Mouse (Mus musculus): ENCODE results near the gene Hsf2bp. TPM values are rescaled to one million over a fixed set of nuclear protein-coding genes. Genes with fewer than 3 reads are reported as not detected.

The Hsf2bp gene
- polyA plus RNA-seq, 1 experiment from 2014 or later: 0.44 TPM

DNA sequence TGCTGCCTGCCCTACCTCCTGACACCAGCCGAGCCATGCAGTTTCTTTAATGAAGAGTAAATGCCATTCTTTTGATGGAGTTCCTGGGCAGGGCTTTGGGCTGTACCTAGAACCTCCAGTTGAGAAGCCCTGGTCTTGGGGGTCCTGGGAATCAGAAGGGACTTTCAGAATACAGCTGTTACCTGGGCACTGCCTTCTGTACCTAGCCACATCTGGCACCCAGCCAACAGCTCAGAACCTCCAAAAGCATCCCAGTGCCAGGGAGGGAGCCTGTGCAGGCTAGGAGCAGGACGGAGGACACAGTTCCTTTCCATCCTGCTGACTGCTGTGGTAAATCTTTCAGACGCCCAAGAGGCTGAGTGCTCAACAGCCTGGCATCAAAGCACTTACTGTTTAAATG lies 100.3 kb downstream of the Hsf2bp start:
- H3K27me3 ChIP-seq (ENCODE audit: control insufficient read depth, insufficient read depth, low read length): no peaks in the 10 kb centered on the region
- H3K27ac ChIP-seq (ENCODE audit: low read depth, low read length): no peak overlapping the region
- no peaks in the 10 kb centered on the region for H3K36me3 ChIP-seq (ENCODE audit: control insufficient read depth, insufficient read depth, low read length)
- no peak overlapping the region for H3K9ac ChIP-seq (ENCODE audit: low read depth, low read length)
- no peak overlapping the region for H3K4me2 ChIP-seq
- 73% methylated on average over 3 of the region's 3 CpGs for WGBS (ENCODE audit: insufficient replicate concordance)
- no peaks in the 10 kb centered on the region for H3K9me3 ChIP-seq (replicated peaks; ENCODE audit: control insufficient read depth, low read length)
- peaks cover 33% of the 10 kb centered on the region for H3K4me1 ChIP-seq (ENCODE audit: control insufficient read depth, insufficient read depth, low read length)
- ATAC-seq (replicated peaks; ENCODE audit: insufficient number of reproducible peaks, low FRiP score, low TSS enrichment): no peak
- no peak overlapping the region for H3K4me3 ChIP-seq (ENCODE audit: low read depth, low read length)

- no peak for ATAC-seq (replicated peaks; ENCODE audit: insufficient number of reproducible peaks, low FRiP score, low TSS enrichment)
- H3K27ac ChIP-seq (ENCODE audit: low read depth, low read length): no peak overlapping the region
Observed at GRCm38 (mm10) chr17:31935091-31935830, 100.9 kb downstream of the Hsf2bp start.

DNA sequence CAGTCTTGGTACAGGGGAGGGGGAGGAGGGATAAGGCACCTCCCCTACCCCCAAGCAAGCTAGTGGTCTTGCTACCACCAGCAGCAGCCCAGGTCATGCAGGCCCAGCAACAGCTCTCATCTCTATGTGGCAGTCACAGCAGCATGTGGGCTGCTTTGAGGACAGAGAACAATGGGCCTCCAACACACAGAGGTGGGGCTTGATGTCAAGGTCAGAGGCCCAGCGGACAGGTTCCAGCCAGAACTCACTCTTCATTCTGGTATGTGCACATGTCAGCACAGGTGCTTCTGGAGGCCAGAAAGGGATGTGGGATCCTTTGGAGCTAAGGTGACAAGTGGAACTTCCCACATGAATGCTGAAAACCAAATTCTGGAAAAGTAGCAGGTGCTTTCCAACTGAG lies 102.2 kb downstream of the Hsf2bp start:
- Histone ChIP-seq H3K36me3 (ENCODE audit: control insufficient read depth, insufficient read depth, low read length) (no peaks in the 10 kb centered on the region), H3K4me3 (ENCODE audit: low read depth, low read length) (no peak overlapping the region), H3K9me3 (replicated peaks; ENCODE audit: control insufficient read depth, low read length) (no peaks in the 10 kb centered on the region), H3K27me3 (ENCODE audit: control insufficient read depth, insufficient read depth, low read length) (no peaks in the 10 kb centered on the region), H3K9ac (ENCODE audit: low read depth, low read length) (no peak overlapping the region), H3K4me2 (no peak overlapping the region), H3K4me1 (ENCODE audit: control insufficient read depth, insufficient read depth, low read length) (peaks cover 36% of the 10 kb centered on the region), H3K27ac (ENCODE audit: low read depth, low read length) (no peak overlapping the region)
- ATAC-seq (replicated peaks; ENCODE audit: insufficient number of reproducible peaks, low FRiP score, low TSS enrichment): no peak
- 78% methylated on average over 1 of the region's 1 CpGs for WGBS (ENCODE audit: insufficient replicate concordance)

More at GRCm38 (mm10) chr17:31935091-31935830, 100.9 kb downstream of the Hsf2bp start:
- H3K36me3 ChIP-seq (ENCODE audit: control insufficient read depth, insufficient read depth, low read length): no peaks in the 10 kb centered on the region
- 75% methylated on average over 6 of the region's 6 CpGs for WGBS (ENCODE audit: insufficient replicate concordance)
- H3K27me3 ChIP-seq (ENCODE audit: control insufficient read depth, insufficient read depth, low read length): no peaks in the 10 kb centered on the region
- no peak overlapping the region for H3K9ac ChIP-seq (ENCODE audit: low read depth, low read length)
- no peaks in the 10 kb centered on the region for H3K9me3 ChIP-seq (replicated peaks; ENCODE audit: control insufficient read depth, low read length)
- no peak overlapping the region for H3K4me2 ChIP-seq
- peaks cover 33% of the 10 kb centered on the region for H3K4me1 ChIP-seq (ENCODE audit: control insufficient read depth, insufficient read depth, low read length)
- H3K4me3 ChIP-seq (ENCODE audit: low read depth, low read length): no peak overlapping the region

DNA sequence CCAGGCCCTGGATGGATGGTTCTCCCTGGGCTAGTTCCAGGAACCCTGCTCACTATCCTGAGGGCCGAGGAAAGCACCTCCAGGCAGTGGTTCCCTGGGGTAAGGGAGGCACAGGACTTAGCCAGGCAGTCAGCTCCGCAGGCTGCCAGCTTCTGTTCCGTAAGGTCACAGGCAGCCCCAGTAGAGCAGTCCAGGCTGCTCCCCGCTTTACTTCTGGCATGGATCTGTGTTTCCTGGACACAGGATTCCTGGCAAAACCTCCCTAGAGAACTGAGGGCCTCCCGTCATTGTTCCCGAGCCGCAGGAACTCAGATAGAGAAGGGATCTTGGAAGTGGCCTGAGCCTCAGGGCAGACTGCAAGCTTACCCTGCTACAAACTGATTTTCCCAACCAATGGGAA lies 104.7 kb downstream of the Hsf2bp start:
- 58% methylated on average over 7 of the region's 7 CpGs for WGBS (ENCODE audit: insufficient replicate concordance)
- H3K4me1 ChIP-seq (ENCODE audit: control insufficient read depth, insufficient read depth, low read length): peaks cover 21% of the 10 kb centered on the region
- peak overlapping the region; percentile 58 for H3K9ac ChIP-seq (ENCODE audit: low read depth, low read length)
- no peak overlapping the region for H3K4me3 ChIP-seq (ENCODE audit: low read depth, low read length)
- peak; percentile 37; the same call in 1 of the 2 replicates for ATAC-seq (replicated peaks; ENCODE audit: insufficient number of reproducible peaks, low FRiP score, low TSS enrichment)
- H3K4me2 ChIP-seq: no peak overlapping the region
- H3K9me3 ChIP-seq (replicated peaks; ENCODE audit: control insufficient read depth, low read length): no peaks in the 10 kb centered on the region
- peak overlapping the region; percentile 73 for H3K27ac ChIP-seq (ENCODE audit: low read depth, low read length)
- H3K27me3 ChIP-seq (ENCODE audit: control insufficient read depth, insufficient read depth, low read length): no peaks in the 10 kb centered on the region
- no peaks in the 10 kb centered on the region for H3K36me3 ChIP-seq (ENCODE audit: control insufficient read depth, insufficient read depth, low read length)

- Histone ChIP-seq H3K36me3 (ENCODE audit: control insufficient read depth, insufficient read depth, low read length) (no peaks in the 10 kb centered on the region), H3K27ac (ENCODE audit: low read depth, low read length) (peak overlapping the region; percentile 57), H3K4me3 (ENCODE audit: low read depth, low read length) (no peak overlapping the region), H3K4me1 (ENCODE audit: control insufficient read depth, insufficient read depth, low read length) (peaks cover 20% of the 10 kb centered on the region), H3K9me3 (replicated peaks; ENCODE audit: control insufficient read depth, low read length) (no peaks in the 10 kb centered on the region), H3K27me3 (ENCODE audit: control insufficient read depth, insufficient read depth, low read length) (no peaks in the 10 kb centered on the region), H3K4me2 (peak overlapping the region; percentile 25; the same call in 1 of the 2 replicates), H3K9ac (ENCODE audit: low read depth, low read length) (0 out of 2 replicates have a peak overlapping the region, but pooled peaks have one; percentile 44)
- WGBS (ENCODE audit: insufficient replicate concordance): 43% methylated on average over 13 of the region's 13 CpGs
- peak; percentile 57; the same call in 1 of the 2 replicates for ATAC-seq (replicated peaks; ENCODE audit: insufficient number of reproducible peaks, low FRiP score, low TSS enrichment)
Observed at GRCm38 (mm10) chr17:31929844-31930715, 106.1 kb downstream of the Hsf2bp start.

DNA sequence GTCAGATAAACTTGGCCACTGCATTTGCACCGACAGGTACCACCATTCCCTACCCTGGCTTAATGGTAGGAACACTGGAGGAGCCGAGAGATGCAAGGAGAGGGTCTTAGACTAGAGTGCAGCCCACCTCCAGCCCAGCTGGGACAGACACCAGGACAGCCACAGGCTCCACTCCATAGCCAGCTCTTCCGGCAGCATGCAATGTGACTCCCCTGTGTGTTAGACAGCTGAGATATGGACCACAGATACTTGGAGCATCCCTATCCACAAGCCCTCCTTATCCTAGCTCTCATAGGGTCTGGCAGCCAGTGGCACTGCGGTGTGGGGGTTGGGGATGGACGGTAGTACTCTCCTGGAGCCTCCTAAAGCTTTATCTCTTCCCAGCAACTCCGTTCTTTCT lies 107.1 kb downstream of the Hsf2bp start:
- WGBS (ENCODE audit: insufficient replicate concordance): 56% methylated on average over 6 of the region's 6 CpGs
- ATAC-seq (replicated peaks; ENCODE audit: insufficient number of reproducible peaks, low FRiP score, low TSS enrichment): no peak
- peak overlapping the region; percentile 57; the same call in 1 of the 2 replicates for H3K27ac ChIP-seq (ENCODE audit: low read depth, low read length)
- H3K27me3 ChIP-seq (ENCODE audit: control insufficient read depth, insufficient read depth, low read length): no peaks in the 10 kb centered on the region
- H3K9ac ChIP-seq (ENCODE audit: low read depth, low read length): 0 out of 2 replicates have a peak overlapping the region, but pooled peaks have one; percentile 44
- H3K4me1 ChIP-seq (ENCODE audit: control insufficient read depth, insufficient read depth, low read length): peaks cover 20% of the 10 kb centered on the region
- no peak overlapping the region for H3K4me3 ChIP-seq (ENCODE audit: low read depth, low read length)
- H3K36me3 ChIP-seq (ENCODE audit: control insufficient read depth, insufficient read depth, low read length): no peaks in the 10 kb centered on the region
- H3K4me2 ChIP-seq: no peak overlapping the region
- H3K9me3 ChIP-seq (replicated peaks; ENCODE audit: control insufficient read depth, low read length): no peaks in the 10 kb centered on the region

GRCm38 (mm10) chr17:31927895-31928626 lies 108.1 kb downstream of the Hsf2bp start:
- H3K36me3 ChIP-seq (ENCODE audit: control insufficient read depth, insufficient read depth, low read length): no peaks in the 10 kb centered on the region
- no peaks in the 10 kb centered on the region for H3K27me3 ChIP-seq (ENCODE audit: control insufficient read depth, insufficient read depth, low read length)
- no peaks in the 10 kb centered on the region for H3K9me3 ChIP-seq (replicated peaks; ENCODE audit: control insufficient read depth, low read length)
- H3K9ac ChIP-seq (ENCODE audit: low read depth, low read length): no peak overlapping the region
- peaks cover 20% of the 10 kb centered on the region for H3K4me1 ChIP-seq (ENCODE audit: control insufficient read depth, insufficient read depth, low read length)
- no peak for ATAC-seq (replicated peaks; ENCODE audit: insufficient number of reproducible peaks, low FRiP score, low TSS enrichment)
- no peak overlapping the region for H3K4me2 ChIP-seq
- 80% methylated on average over 10 of the region's 10 CpGs for WGBS (ENCODE audit: insufficient replicate concordance)
- no peak overlapping the region for H3K27ac ChIP-seq (ENCODE audit: low read depth, low read length)
- H3K4me3 ChIP-seq (ENCODE audit: low read depth, low read length): no peak overlapping the region

DNA sequence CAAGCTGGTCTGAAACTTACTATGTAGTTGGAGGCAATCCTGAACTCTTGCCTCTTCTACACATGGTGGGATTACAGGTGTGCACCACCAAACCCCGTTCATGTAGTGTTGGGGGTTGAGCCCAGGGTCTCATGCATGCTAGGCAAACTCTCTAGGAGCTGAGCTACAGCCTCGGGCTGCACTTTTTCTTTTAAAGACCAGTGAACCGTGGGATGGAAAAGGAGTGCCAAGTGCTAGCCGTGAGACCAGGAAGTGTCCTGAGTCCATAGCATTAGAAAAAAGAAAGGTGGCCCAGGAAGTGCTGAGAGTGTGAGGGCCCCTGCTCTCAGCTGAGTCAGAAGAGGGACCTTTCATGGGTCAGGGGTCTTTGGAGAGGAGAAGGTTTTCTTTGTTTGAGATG lies 111.9 kb downstream of the Hsf2bp start:
- H3K36me3 ChIP-seq (ENCODE audit: control insufficient read depth, insufficient read depth, low read length): no peaks in the 10 kb centered on the region
- H3K4me1 ChIP-seq (ENCODE audit: control insufficient read depth, insufficient read depth, low read length): peaks cover 8% of the 10 kb centered on the region
- no peak for ATAC-seq (replicated peaks; ENCODE audit: insufficient number of reproducible peaks, low FRiP score, low TSS enrichment)
- H3K27me3 ChIP-seq (ENCODE audit: control insufficient read depth, insufficient read depth, low read length): no peaks in the 10 kb centered on the region
- 74% methylated on average over 4 of the region's 4 CpGs for WGBS (ENCODE audit: insufficient replicate concordance)
- H3K4me3 ChIP-seq (ENCODE audit: low read depth, low read length): no peak overlapping the region
- no peak overlapping the region for H3K9ac ChIP-seq (ENCODE audit: low read depth, low read length)
- H3K4me2 ChIP-seq: no peak overlapping the region
- H3K9me3 ChIP-seq (replicated peaks; ENCODE audit: control insufficient read depth, low read length): no peaks in the 10 kb centered on the region
- H3K27ac ChIP-seq (ENCODE audit: low read depth, low read length): no peak overlapping the region

Data from heart, embryonic 11.5 days (tissue).